Mouse (Mus musculus) erythroblast, adult 5-6 weeks (primary cell): ENCODE measurements around the gene Magee1. TPM values are rescaled to one million over a fixed set of nuclear protein-coding genes. Genes with fewer than 3 reads are reported as not detected.
"Not testable (repeated sequence)": the region's sequence is repeated elsewhere in the genome, so short reads cannot be mapped to it uniquely, and the experiment has no call there.

Experiments used
- ATAC-seq: replicated peaks from 2 replicates; pipeline ENCODE4 v1.8.0; 2016; ENCODE audit warnings: moderate number of reproducible peaks, mild to moderate bottlenecking, moderate TSS enrichment, inconsistent platforms; ENCODE audit not compliant: poor library complexity, low FRiP score, severe bottlenecking
- total RNA-seq, 2 experiments: library from RNA; stranded (forward) in 1 of 2; stranded (reverse) in 1 of 2; fragments of 150-400 nt in 1 of 2; fragments of 200-764, 138-1000 nt in 1 of 2; gene quantifications; 2 replicates each; pipeline versions ENCODE4 v1.2.3 to v1.2.4; 2015 to 2017; ENCODE audit warnings: low replicate concordance in 2 of 2

The Magee1 gene
- total RNA-seq (2015; ENCODE audit: low replicate concordance): 0.19 TPM in 1 of 2 replicates, not detected in the other
- total RNA-seq (2017; ENCODE audit: low replicate concordance): 0.70 TPM in 1 of 2 replicates, not detected in the other

- peak; percentile 75 for ATAC-seq
Measured at GRCm38 (mm10) chrX:105120275-105121226, at the start of gene Magee1. TSS of gene Magee1 (plus strand) at chrX:105120378.

DNA sequence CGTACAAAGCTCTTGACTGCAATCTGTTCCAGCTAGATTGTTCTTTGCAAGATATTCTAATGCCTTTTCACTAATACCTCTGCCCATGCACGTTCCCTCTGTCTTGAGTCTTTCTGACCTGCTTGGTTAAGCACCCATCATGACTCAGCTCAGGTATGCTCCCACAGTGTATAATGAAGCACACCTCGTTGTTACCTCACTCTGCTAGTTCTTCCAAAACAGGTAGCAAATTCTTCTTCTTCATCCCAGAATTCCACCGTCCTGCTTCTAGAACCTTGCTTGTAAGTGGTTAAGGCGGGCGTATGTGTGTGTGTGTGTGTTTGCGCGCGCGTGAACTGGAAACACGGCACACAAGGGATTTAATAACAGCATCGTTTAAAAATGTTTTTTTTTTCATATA is 41.0 kb upstream of the Magee1 start:
- ATAC-seq: peak; percentile 45

- peak; percentile 100 for ATAC-seq
Measured at GRCm38 (mm10) chrX:105079615-105080092, 40.5 kb upstream of the Magee1 start, which contains the start of gene Pbdc1. TSS of gene Pbdc1 (plus strand) at chrX:105079756.

GRCm38 (mm10) chrX:105080096-105080495 is 40.1 kb upstream of the Magee1 start:
- ATAC-seq: peak; percentile 13; the same call in 1 of the 2 replicates

DNA sequence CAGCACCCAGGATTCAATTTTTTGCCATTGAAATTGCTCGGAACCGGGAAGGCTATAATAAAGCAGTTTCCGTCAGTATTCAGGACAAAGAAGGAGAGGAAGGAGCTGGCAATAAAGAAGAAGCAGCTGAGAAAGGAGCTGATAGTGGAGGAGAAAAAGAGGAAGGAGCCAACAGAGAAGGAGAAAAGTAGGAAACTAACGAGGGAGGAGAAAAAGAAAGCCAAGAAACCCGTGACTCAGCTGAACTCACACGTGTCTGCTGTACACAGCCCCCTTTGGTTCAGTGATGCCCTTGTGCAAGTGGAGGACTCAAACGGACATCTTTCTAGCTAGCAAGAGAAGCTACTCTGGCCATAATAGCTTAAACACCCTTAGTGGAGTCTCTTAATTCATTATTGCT is 37.2 kb upstream of the Magee1 start:
- not testable (repeated sequence) for ATAC-seq

DNA sequence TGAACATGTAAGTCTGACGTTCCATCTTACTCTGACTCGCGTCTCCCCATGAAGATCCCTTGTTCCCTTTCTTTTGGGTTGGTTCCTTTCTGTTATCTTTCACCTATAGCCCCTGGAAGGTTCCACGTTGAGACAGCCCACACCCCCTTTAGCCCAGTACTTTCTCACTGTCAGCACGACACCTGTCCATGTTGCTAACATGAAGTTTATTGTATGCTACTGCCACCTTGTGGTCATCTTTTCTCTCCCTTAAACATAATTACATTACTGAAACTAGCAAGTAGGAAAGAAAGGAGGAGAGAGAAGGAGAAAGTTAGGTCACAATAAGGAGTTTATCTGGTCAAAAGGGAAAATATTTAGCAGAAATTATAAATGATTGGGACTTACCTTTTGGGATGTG is 16.0 kb upstream of the Magee1 start:
- ATAC-seq: 0 out of 2 replicates have a peak, but pooled peaks have one; percentile 39

GRCm38 (mm10) chrX:105114994-105115393 is 5.2 kb upstream of the Magee1 start:
- ATAC-seq: no peak

DNA sequence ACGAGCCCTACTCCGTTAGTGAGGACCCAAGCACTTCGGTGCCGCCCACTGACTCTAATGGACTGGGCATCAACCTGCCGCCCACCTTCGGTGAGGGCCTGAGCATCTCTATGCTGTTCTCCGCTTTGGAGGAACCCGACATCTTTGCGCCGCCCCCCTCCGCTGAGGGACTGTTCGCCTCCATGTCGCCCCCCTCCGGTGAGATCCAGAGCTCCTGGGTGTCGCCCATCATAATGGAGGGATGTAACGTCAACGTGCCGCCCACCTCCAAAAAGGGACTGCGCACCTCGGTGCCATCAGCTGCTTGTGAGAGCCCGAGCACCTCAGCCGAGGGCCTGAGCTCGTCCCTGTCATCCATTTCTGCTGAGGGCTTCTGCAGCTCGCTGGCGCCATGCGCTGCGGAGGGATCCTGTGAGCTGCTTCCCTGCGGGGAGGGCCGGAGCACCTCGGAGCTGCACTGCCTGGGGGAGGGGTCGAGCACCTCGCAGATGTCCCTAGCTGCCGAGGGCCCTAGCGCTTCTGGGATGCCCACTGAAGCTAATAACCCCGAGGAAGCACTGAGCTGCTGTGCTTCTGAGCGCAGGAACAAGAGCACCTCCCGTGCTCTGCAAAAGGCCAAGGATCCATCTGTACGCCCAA is 1.2 kb downstream of the Magee1 start:
- ATAC-seq: peak; percentile 67

DNA sequence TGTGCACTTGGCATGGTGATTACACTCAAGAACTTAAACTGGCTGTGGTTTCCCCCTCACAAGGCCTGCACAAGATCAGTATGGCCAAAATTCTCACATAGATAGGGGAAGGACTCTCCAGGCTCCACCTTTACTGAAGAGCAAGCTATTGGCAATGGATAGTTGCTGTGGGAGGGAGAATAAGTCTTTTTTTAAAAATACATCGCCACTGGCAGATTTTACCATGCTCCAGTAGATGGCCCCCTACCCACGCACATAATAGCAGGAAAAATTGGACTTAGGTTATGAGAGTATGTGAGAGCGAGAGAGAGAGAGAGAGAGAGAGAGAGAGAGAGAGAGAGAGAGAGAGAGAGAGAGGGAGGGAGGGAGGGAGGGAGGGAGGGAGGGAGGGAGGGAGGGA is 4.7 kb downstream of the Magee1 start:
- no peak for ATAC-seq

DNA sequence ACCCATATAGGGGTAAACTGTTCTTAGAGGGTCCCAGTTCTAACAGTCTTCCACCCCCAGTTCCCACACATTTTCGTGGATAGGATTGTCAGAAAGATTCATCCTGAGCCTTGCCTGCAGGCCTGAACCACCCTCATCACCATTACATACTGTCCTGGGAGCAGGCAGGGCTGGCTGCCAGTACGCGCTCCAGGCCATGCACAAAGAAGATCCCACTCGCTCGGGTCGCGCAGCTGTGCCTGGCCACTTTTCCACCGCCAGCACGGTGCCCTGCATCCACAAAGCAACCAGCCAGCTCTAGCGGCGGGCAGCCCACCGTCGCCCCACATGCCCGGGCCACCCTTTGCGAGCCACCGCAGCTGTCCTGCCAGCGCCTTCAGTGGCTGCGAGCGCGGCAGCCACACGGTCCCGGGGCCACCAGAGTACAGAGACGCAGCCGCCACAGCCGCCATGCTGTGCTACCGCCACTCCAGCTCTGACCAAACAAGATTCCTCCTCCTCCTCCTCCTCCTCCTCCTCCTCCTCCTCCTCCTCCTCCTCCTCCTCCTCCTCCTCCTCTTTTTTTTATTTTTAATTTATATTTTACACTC is 31.8 kb downstream of the Magee1 start:
- ATAC-seq: no peak

DNA sequence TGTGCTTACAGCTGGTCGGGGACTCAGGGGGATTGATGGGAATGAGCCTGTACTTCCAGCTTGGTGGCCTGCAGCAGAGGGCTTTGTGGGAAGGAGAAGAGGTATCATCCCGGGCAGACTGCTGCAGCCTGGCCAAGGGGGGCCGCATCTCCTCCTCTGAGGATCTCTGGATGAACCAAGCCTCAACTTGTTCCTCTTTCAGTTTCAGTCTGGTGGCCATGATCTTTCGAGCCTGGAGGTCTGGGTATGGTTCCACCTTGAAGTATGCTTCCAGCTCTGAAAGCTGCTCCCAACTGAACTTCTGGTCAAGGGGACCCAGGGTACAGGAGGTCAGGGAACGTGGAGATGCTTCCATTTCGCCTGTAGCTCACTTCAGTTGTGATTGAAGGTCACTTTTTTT is 44.8 kb downstream of the Magee1 start:
- not testable (repeated sequence) for ATAC-seq

- ATAC-seq: no peak
Measured at GRCm38 (mm10) chrX:105167217-105167616, 47.0 kb downstream of the Magee1 start.

Other genes with a start within 250 kb of the Magee1 start
- gene Pbdc1, start 40.6 kb upstream of the Magee1 start, total RNA-seq (2015; ENCODE audit: low replicate concordance): 9.2 and 15.8 TPM in 2 replicates
- 5.2 and 7.2 TPM in 2 replicates for gene Pbdc1, start 40.6 kb upstream of the Magee1 start, total RNA-seq (2017; ENCODE audit: low replicate concordance)